Mouse (Mus musculus) embryonic facial prominence, embryonic 11.5 days (tissue): ENCODE results near the gene Rfx1. TPM values are rescaled to one million over a fixed set of nuclear protein-coding genes. Genes with fewer than 3 reads are reported as not detected.

Source experiments
- ATAC-seq: fragments of 200-750 bp; cut with Nextera tagmentation; replicated peaks from 2 replicates; pipeline ENCODE4 v1.8.0; 2017; ENCODE audit warnings: low read depth; ENCODE audit not compliant: insufficient number of reproducible peaks, low FRiP score, low TSS enrichment
- DNase-seq: peaks from one replicate; pipeline ENCODE4 v3.0.0-alpha.2; 2015; ENCODE audit warnings: low spot score
- H3K27ac ChIP-seq: fragments of 300-500 bp; sonication (generic); replicated peaks from 2 replicates; pipeline ENCODE4 v1.5.1; 2014; ENCODE audit warnings: mild to moderate bottlenecking, low read depth, low read length, control low read depth
- H3K27me3 ChIP-seq: fragments of 300-500 bp; sonication (generic); 2 replicates; pipeline ENCODE4 v1.6.1; 2014; ENCODE audit warnings: mild to moderate bottlenecking, low read length, moderate library complexity, mixed read lengths; ENCODE audit not compliant: control insufficient read depth, insufficient read depth
- H3K36me3 ChIP-seq: fragments of 300-500 bp; sonication (generic); replicated peaks from 2 replicates; pipeline ENCODE4 v1.6.1; 2014; ENCODE audit warnings: low read depth, mild to moderate bottlenecking, low read length, moderate library complexity, mixed read lengths; ENCODE audit not compliant: control insufficient read depth, insufficient read depth
- H3K4me1 ChIP-seq: fragments of 300-500 bp; sonication (generic); 2 replicates; pipeline ENCODE4 v1.6.1; 2014; ENCODE audit warnings: low read length, mixed read lengths; ENCODE audit not compliant: control insufficient read depth, insufficient read depth
- H3K4me2 ChIP-seq: fragments of 300-500 bp; sonication (generic); 2 replicates; pipeline ENCODE4 v1.6.1; 2014; ENCODE audit warnings: low read depth, mild to moderate bottlenecking, control low read depth, low read length, moderate library complexity
- H3K4me3 ChIP-seq: fragments of 300-500 bp; sonication (generic); 2 replicates; pipeline ENCODE4 v1.5.1; 2014; ENCODE audit warnings: low read depth, low read length, control low read depth
- H3K9ac ChIP-seq: fragments of 300-500 bp; sonication (generic); replicated peaks from 2 replicates; pipeline ENCODE4 v1.6.1; 2014; ENCODE audit warnings: mild to moderate bottlenecking, control low read depth, low read length
- H3K9me3 ChIP-seq: fragments of 300-500 bp; sonication (generic); replicated peaks from 2 replicates; pipeline ENCODE4 v1.6.1; 2016; ENCODE audit warnings: mild to moderate bottlenecking, low read length, inconsistent platforms, mixed read lengths; ENCODE audit not compliant: control insufficient read depth
- WGBS: fragments of 180-500 bp; shearing (Covaris S2); extraction: QIAGEN DNeasy Blood & Tissue Kit; methylation state at CpG from one replicate; pipeline ENCODE4 v1.1.7; 2014; 5-methylcytosine and 5-hydroxymethylcytosine counted together
- polyA plus RNA-seq: library from polyadenylated mRNA; unstranded; fragments of >200 nt; fragmentation: Nextera tagmentation; extraction: Ambion mirVana; gene quantifications from 2 replicates; pipeline ENCODE4 v1.2.1, GENCODE M21; 2014

Rfx1 gene
- polyA plus RNA-seq, 1 experiment from 2014 or later: 7.5 TPM

DNA sequence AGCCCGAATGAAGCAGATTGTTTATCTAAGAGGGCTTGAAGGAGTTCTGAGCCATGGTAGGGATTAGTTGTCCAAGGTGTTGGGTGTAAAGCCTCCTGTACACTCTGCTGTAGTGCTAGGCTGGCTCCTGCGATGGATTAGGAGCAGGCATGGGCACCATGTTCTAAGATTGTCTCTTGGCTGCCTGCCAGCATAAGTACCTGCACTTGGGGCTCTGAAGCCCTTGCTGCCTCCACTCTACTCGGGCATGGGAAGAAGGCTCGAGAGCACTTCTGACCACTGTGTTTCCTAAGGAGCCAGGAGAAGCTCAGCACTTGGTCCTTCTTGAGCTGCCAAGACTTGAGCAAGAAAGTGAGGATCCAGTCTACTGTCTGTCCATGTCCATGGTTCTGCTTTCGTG is 12.6 kb downstream of the Rfx1 start:
- 90% methylated on average over 5 of the region's 5 CpGs for WGBS
- H3K36me3 ChIP-seq: peaks cover 3% of the 10 kb centered on the region; the same call in 1 of the 2 replicates
- H3K27me3 ChIP-seq: no peaks in the 10 kb centered on the region
- H3K9me3 ChIP-seq: no peaks in the 10 kb centered on the region
- no peak overlapping the region for H3K27ac ChIP-seq
- DNase-seq (no peak), ATAC-seq (no peak)
- no peak overlapping the region for H3K4me3 ChIP-seq
- H3K4me1 ChIP-seq: no peaks in the 10 kb centered on the region
- H3K4me2 ChIP-seq: no peak overlapping the region
- no peak overlapping the region for H3K9ac ChIP-seq

DNA sequence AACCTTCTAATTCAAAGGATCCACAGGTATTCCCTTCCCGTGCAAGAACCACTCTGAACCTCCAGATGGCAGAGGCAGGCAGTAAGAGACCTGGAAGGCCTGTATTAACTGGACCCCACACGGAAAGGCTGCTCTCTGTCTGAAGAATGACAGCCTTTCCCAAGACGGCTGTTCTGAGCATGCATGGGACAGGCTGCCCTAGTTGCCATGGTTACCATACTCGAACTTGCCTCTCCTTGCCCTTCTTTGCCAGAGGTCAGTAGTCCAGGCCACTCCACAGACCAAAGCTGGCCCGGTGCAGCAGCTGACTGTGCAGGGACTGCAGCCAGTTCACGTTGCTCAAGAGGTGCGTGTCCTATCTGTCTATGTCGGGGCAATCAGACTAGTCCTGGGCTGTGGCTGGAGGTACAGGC is 17.2 kb downstream of the Rfx1 start:
- Histone ChIP-seq H3K4me1 (no peaks in the 10 kb centered on the region), H3K27ac (no peak overlapping the region), H3K4me3 (no peak overlapping the region), H3K36me3 (peaks cover 8% of the 10 kb centered on the region), H3K9me3 (no peaks in the 10 kb centered on the region), H3K4me2 (no peak overlapping the region), H3K9ac (no peak overlapping the region), H3K27me3 (no peaks in the 10 kb centered on the region)
- ATAC-seq: peak; percentile 54; the same call in 1 of the 2 replicates
- WGBS: 27% methylated on average over 8 of the region's 8 CpGs
- DNase-seq: peak; percentile 33

DNA sequence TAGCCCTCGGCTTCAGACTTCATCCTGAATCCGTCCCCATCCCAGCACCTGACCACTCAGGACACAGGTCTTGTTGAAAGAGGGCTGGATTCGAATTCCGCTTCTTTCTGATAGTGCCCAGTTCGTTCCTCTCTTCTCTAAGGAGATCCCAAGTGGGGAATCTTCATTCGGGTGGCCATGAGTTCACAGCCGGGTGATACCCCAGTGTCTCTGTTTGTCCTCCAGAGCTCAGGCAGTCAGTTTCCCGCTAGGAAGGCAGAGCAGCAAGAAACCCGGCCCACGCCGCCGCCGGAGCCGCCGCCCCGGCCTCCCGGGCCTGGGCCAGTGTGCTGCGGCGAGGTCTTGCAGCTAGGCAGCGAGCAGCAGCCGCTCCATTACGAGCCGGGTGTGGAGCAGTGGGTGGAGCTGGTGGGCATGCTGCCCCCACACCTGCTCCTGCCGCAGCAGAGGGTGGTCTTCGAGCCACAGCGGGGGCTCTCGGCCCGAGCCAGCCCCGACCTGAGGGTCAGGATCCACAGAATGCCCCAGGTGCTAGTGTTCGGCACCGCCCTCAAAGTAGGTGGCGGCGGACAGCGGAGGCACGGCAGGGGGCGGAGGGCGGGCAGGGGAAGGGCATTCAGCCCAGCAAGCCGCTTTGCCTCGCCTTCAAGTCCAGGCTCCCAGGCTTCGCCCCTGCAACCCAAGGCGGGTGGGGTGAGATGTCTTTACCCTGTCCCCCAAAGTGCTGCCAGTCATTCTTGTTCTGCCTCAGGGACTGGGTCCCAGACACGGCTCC is 17.9 kb downstream of the Rfx1 start:
- WGBS: 39% methylated on average over 36 of the region's 42 CpGs
- Histone ChIP-seq H3K9ac (no peak overlapping the region), H3K4me3 (no peak overlapping the region), H3K4me1 (no peaks in the 10 kb centered on the region), H3K36me3 (peaks cover 8% of the 10 kb centered on the region), H3K9me3 (no peaks in the 10 kb centered on the region), H3K4me2 (no peak overlapping the region), H3K27ac (no peak overlapping the region), H3K27me3 (no peaks in the 10 kb centered on the region)
- DNase-seq: no peak
- ATAC-seq: no peak

DNA sequence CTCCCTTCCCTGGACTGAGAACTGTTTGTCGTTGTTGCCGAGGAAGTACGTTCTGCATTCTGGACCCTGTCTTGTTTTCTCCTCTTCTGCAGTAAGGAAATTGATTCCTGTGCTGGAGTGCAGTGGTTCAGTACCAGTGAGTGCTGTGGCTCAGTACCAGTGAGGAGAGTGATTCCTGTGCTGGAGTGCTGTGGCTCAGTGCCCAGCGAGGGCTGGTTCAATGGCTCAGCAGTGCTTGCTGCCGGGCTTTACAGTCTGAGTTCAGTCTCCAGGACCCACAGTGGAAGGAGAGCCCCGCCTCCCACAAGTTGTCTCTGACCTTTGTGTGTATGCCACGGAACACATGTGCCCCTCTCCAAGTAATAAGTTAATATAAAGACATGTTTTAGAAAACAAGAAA is 20.5 kb downstream of the Rfx1 start:
- Histone ChIP-seq H3K36me3 (peaks cover 8% of the 10 kb centered on the region), H3K4me2 (no peak overlapping the region)

DNA sequence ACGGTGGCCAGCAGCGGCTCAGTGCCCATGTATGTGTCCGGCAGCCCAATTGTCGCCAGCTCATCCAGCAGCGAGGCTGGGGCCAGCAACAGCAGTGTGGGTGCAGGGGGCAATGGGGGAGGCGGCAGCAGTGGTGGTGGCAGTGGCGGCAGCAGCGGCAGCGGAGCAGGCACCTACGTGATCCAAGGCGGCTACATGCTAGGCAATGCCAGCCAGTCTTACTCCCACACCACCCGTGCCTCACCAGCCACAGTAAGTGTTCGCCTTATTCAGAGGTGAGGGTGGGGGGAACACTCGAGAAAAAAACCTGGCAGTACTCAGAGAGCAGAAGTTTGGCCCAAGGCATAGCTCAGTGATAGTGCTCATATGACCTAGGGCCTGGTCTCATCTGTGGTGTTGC is 21.2 kb downstream of the Rfx1 start:
- H3K9ac ChIP-seq: no peak overlapping the region
- H3K27me3 ChIP-seq: no peaks in the 10 kb centered on the region
- H3K4me3 ChIP-seq: no peak overlapping the region
- H3K4me1 ChIP-seq: no peaks in the 10 kb centered on the region
- no peaks in the 10 kb centered on the region for H3K9me3 ChIP-seq
- no peak for ATAC-seq
- H3K27ac ChIP-seq: no peak overlapping the region
- no peak for DNase-seq
- H3K36me3 ChIP-seq: peaks cover 6% of the 10 kb centered on the region
- WGBS: 93% methylated on average over 14 of the region's 14 CpGs
- H3K4me2 ChIP-seq: no peak overlapping the region

More for the DNA sequence above, 20.5 kb downstream of the Rfx1 start:
- H3K27ac ChIP-seq: no peak overlapping the region
- ATAC-seq: no peak
- DNase-seq: no peak
- WGBS: 88% methylated on average over 7 of the region's 7 CpGs
- no peaks in the 10 kb centered on the region for H3K4me1 ChIP-seq
- no peak overlapping the region for H3K4me3 ChIP-seq
- H3K9ac ChIP-seq: no peak overlapping the region
- H3K27me3 ChIP-seq: no peaks in the 10 kb centered on the region
- H3K9me3 ChIP-seq: no peaks in the 10 kb centered on the region

DNA sequence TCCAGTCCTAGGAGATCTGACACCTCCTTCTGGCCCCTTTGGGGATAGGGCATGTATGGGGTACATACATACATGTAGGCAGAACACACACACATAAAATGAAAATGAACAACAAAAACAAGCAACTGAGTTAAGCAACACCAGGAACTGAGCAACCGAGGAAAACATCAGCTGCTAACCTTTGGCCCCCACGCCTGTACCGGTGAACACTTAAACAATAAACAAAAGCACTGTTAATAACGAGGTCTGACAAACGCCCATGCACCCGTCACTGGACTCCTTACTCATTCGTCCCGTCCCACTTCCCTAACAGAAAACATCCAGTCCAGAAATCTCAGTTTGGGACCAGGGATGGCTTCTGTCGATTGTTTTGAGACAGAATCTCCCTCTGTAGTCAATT is 22.6 kb downstream of the Rfx1 start:
- Histone ChIP-seq H3K9ac (no peak overlapping the region), H3K4me3 (no peak overlapping the region), H3K4me1 (no peaks in the 10 kb centered on the region), H3K27ac (no peak overlapping the region), H3K4me2 (no peak overlapping the region), H3K27me3 (no peaks in the 10 kb centered on the region), H3K9me3 (no peaks in the 10 kb centered on the region), H3K36me3 (peaks cover 8% of the 10 kb centered on the region)
- DNase-seq (no peak), ATAC-seq (no peak)
- 75% methylated on average over 9 of the region's 9 CpGs for WGBS

DNA sequence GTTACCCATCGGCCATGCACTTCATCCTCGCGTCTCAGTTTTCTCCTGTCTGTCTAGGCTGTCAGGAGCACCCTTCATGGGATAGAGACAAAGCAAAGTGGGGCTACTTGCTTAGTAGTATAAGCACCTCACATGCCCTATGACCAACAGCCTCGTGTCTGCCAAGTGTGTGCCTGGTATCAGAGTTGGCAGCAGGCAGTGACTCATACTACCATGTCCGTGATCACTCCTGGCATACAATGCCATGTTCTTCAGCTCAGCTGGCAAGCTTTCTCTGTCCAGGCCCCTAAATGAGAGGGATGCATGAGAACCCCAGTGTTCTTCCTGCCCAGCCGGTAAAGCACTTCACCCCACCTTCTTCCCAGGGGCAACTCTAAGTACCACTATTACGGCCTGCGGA is 24.0 kb downstream of the Rfx1 start:
- ATAC-seq: no peak
- no peak overlapping the region for H3K9ac ChIP-seq
- H3K36me3 ChIP-seq: peaks cover 8% of the 10 kb centered on the region
- no peak overlapping the region for H3K27ac ChIP-seq
- DNase-seq: no peak
- H3K4me2 ChIP-seq: no peak overlapping the region
- H3K4me1 ChIP-seq: no peaks in the 10 kb centered on the region
- no peaks in the 10 kb centered on the region for H3K9me3 ChIP-seq
- H3K4me3 ChIP-seq: no peak overlapping the region
- H3K27me3 ChIP-seq: no peaks in the 10 kb centered on the region
- WGBS: 91% methylated on average over 8 of the region's 8 CpGs

DNA sequence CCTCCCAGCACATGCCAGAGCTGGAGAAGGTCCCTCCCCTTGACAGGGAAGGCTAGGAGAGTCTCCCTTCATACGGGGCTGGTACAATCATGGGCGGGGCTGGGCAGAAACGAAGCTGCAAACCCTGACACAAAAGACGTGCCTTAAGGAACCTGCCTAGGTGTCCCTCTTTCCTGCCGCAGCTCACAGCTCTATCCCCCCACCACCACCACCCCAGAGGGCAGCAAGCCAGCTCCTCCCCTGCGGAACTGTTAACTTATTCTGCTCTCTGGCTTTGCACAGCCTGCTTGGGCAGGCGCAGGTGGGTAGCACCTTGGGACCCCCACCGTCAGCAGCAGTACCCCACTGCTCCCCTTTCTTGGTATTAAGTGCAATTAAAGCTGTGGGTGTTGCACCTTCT is 29.4 kb downstream of the Rfx1 start:
- no peak for DNase-seq
- no peak for ATAC-seq
- Histone ChIP-seq H3K9ac (no peak overlapping the region), H3K4me3 (no peak overlapping the region), H3K27ac (no peak overlapping the region), H3K27me3 (no peaks in the 10 kb centered on the region), H3K9me3 (no peaks in the 10 kb centered on the region), H3K4me1 (no peaks in the 10 kb centered on the region), H3K4me2 (no peak overlapping the region), H3K36me3 (peaks cover 13% of the 10 kb centered on the region)
- whole genome bisulfite sequencing: 71% methylated on average over 8 of the region's 8 CpGs
